Mouse (Mus musculus): ENCODE measurements around the gene Tmem164.

GRCm38 (mm10) chrX:142737099-142737498, 55.9 kb downstream of the Tmem164 start:
- TF ChIP-seq TCF3 (IDR thresholded peaks at IDR 0.05; ENCODE audit: insufficient read length, low read depth) (no peak), TCF12 (IDR thresholded peaks at IDR 0.05; ENCODE audit: insufficient read depth, poor library complexity, severe bottlenecking) (no peak), POLR2AphosphoS2 (IDR thresholded peaks at IDR 0.05; ENCODE audit: insufficient read length, low read depth) (no peak)

Data from myocyte (in vitro differentiated cells).